Mouse (Mus musculus) layer of hippocampus, adult 9-10 months (tissue): ENCODE data around the gene Themis3.
A peak's percentile ranks its signal among the peaks of the same experiment; 100 is the strongest.
"Not testable (repeated sequence)": the region's sequence is repeated elsewhere in the genome, so short reads cannot be mapped to it uniquely, and the experiment has no call there.

ENCODE experiments used
- DNase-seq: peaks from one replicate; pipeline ENCODE4 v3.0.0; 2022; ENCODE audit warnings: low spot score

The Themis3 gene

DNA sequence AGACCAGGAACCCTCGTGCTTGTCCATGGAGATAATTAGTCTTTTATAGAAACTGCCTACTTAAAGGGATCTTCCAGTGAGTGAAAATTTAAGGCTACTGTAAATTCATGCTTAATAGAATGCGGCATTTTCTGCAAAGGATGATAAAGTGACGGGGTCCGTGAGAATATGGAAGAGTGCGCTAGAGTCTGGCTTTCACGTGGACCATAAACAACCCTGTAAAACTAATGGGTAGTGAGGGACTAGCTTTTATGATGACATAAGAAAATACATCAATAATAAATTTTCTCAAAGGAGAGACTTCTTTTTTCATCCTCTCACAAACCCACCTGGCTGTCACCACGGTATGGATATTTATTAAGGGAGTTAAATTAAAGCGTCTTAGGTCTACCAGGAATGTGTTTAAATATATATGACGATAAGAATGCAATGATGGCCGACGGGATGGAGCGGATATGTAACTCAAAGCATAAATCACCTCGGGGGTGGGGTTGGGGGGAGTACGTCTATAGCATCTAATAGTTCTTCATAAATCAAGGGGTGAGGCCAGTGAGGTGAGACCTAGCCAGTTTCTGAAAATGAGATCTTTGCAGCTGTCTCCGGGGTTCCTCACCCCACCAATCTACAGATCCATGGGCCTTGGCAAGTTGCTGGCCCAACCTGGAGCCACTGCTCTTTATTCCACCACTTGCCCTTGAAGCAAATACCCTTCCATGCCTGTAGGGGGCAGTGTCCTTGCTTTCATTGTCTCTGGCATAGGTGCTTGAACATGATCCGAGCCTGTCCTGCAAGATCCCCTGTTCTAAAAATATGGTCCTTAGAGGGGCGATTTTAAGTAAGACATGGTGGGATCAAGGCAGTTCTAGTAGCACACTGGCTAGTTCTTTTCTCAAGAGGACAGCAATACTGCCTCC is 35.8 kb downstream of the Themis3 start:
- DNase-seq: no peak

DNA sequence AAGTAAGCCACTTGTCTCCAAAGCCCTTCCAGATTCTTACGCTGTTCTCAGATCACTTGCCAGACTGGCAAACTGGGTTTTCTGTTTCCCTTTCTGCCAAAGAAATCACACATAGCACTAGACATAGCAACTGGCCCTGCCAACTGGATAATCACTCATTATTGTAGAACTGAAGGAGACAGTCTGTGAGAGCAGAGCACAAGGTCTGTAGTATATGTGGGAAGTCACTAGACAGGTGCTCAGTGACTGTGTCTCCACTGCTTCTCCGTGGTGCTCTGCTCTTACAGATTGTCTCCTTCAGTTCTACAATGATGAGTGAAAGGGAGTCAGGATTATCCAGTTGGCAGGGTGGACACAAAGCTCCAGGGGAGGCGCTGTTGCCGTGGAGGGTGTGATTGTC is 41.7 kb downstream of the Themis3 start:
- DNase-seq: no peak

DNA sequence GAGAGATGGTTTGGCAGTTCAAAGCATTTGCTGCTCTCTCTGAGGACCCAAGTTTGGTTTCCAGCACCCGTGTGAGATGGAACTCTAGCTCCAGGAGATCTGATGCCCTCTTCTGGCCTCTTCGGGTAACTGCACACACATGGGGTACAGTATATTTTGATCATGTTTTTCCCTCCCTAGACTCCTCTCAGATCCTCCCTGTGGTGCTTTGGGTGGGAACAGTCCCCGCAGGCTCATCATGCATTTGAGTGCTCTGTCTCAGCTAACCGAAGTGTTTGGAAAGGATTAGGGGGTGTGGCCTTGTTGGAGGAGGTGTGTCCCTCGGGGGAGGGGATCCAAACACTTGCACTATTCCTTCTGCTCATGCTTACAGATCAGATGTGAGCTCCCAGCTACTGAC is 43.9 kb downstream of the Themis3 start:
- DNase-seq: no peak

DNA sequence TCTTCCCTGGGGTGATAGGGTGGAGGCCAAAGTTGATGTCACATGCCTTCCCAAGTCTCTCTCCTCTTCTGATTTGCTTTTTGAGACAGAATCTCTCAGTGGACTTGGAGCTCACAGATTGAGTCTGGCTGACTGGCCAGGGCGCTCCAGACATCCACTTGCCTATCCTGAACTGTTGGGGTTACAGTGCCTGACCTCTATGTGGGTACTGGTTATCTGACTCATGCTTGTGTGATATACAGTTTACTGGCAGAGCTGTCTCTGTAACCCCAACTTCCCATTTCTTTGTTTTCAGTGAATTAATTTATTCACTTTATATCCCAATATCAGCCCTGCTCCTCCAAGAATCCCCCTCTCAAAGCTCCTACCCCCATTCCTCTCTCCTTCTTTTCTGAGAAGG is 62.1 kb downstream of the Themis3 start:
- DNase-seq: no peak

DNA sequence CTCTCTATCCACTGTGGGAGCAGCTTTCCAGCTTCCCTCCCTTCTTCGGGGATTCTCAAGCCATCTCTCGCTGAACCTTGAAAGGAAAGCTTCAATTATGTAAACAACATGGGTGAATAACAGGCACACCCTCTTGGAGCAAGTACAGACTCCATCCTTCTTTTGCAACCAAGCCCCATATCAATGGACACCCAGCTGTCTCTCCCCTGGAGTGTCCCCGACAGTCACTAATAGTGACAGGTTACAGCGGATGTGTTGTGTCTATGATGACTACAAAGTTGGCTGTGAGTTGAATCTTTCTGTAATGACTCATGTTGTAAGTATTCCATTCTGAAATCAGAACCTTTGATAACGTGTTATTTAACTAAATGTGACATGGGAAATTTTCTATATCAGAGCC is 71.0 kb downstream of the Themis3 start:
- no peak for DNase-seq

DNA sequence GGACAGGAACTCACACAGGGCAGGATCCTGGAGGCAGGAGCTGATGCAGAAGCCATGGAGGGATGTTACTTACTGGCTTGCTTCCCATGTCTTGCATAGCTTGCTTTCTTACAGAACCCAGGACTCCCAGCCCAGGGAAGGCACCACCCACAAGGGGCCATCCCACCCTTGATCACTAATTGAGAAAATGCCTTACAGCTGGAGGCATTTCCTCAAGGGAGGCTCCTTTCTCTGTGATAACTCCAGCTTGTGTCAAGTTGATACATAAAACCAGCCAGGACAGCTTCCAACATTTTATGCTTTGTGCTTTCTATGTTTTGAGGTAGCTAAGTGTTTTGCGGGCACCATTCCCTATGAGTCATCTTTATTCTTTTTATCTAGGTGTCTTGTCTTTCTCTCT is 71.8 kb downstream of the Themis3 start:
- DNase-seq: not testable (repeated sequence)

DNA sequence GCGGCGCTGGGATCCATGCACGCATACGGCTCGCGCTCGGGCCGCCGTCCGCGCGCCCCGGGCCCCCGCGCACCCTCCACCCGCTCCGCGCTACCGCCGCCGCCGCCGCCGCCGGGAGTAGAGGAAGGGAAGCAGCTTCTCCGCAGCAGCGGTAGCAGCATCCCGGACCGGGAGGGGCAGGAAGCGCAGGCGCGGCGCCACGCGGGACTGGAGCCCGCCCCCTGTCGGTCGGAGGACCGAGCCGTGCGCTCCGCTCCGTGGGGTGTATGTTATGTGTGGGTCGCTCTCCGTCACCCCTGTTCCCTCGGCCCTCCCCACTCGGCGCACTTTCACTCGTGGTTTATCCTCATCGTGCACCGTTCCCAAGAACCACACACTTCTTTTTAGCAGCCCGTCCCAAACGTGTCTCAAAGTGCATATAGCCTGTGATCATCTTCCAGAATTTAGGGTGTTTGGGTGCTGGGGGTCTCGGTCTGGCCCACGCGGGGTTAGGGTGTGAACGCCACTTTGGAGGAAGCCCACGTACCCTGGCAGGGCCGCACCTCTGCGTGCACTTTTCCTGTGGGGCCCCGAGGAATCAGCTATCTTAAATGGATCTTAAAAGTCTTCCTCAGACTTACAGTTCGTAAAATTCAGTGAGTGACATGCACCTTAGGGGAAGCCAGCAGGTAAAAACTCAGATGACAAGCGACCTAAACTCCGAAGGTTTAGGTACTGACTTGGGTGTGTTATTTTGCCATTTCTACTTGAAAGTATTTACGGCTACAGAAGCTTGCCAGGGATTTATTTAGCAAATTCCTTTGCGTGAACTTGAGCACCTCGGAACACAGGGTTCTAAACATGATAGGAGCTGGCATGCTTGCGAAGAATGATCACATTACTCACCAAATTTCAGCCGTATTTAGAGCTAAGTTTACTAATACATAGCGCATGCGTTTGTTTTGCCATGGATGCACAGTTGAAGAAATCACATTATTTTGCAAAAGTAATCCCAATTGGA is 74.6 kb downstream of the Themis3 start, which contains the start of gene Rab12:
TSS of gene Rab12 (minus strand) at position 176 of the 1,000 bp plus-strand sequence.
- DNase-seq: peak; percentile 47

DNA sequence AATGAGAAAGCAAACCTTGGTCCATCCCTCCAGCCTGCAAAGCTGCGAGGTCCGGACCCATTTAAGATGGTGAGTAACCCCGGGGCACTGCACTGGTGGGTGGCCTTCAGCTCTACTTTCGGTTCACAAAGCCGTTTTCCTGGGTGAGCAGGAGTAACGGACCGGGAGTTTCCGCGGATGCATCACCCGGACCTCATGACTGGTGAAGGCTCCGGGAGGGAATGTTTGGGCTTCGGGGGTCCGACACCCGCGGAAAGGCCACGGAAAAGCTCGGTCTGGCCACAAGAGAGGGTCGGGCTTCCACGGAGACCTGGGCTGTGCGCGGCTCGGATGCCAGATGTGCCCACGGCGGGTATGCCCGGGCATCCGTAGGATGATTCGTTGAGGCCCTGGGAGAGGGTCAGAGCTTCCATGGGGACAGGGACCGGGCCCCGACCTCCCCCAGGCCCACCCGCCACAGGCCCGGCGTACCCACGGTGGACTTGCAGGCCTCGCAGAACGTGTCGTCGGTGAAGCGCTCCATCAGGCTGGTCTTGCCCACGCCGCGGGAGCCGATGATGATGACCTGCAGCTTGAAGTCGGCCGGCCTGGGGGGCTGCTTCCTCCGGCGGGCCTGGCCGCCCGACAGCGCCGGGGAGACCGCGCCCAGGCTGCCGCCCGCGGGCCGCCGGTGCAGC is 75.4 kb downstream of the Themis3 start:
- no peak for DNase-seq

DNA sequence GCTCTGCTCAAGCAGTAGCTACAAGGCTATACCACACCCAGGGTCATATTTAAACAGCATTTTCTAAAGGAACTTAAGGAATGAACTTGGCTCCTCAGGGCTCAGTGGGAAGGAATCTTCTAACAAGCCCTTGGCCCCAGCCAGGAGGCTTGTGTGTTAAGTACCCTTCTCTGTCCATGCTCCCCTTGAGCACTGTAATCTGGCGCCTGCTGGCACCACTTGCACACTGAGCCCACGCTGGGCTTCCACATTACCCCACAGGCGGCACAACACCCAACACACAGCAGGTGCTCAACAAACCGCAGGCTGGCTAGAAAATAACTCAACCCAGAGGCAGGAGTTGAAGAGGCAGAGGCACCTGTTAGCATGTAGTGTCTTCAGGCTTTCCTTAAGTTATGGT is 77.5 kb downstream of the Themis3 start:
- DNase-seq: no peak

DNA sequence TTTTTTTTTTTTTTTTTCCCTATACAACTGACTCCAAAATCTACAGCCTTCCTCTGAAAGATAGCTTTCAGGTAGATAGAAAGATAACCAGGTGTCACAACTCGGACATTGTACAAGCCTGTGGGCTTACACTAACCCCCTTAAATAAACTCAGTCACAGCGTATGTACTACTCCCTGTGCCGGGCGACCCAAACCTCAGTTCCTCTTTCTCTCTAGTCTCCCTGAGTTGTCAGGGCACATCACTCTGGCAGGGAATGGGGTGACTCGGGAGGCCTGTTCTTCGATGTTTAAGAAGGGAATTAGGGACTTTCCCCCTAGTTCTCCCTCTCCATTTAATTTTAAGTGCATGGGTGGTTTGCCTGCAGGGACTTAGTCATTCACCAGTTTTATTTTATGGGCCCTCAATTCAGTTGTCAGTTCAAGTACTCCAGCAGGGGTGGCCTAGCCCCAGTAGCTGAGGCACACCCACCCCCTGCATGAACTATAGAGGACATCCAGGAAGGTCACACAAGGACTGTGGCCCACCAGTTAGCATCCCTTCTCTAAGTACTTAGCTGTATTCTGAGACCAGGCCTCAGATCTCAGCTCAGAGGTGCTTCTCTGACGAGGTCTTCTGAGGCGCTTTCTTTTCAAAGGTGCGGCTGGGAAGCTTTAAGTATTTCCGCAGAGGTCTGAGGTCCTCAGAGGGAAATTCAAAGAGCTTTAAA is 80.0 kb downstream of the Themis3 start:
- DNase-seq: no peak

DNA sequence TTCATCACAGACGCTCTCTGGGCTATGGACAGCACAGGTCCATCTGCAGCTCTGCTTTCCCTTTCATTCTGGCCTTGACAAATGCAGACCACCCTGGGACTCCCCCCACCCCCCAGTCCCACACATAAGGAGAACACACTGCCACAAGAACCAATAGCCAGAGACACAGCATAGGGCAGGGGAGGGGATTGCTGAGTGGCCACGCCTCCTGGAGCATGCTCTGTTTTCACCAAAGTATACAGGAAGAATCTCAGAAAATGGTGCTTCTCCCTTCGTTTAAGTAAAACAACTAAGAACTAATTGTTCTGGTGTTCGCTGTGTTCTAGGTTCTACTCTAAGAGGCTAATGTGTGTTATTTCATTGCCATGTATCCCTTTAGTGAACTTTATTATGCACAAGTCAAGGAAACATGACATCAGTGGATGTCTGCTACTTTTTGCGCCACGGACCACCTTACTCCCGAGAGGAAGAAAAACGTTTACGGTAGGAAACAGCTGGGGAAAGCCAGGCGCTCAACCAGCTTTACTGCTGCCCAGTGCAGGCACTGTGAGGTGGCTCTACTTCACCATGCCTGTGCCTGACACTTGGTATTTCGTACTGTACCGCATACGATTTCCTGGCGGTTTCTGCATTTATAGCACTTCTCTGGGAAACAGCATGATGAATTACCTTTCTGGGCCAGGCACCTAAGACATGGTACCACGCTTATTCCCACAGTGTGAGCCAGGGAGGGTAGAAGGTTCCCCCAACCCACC is 82.0 kb downstream of the Themis3 start:
- no peak for DNase-seq

DNA sequence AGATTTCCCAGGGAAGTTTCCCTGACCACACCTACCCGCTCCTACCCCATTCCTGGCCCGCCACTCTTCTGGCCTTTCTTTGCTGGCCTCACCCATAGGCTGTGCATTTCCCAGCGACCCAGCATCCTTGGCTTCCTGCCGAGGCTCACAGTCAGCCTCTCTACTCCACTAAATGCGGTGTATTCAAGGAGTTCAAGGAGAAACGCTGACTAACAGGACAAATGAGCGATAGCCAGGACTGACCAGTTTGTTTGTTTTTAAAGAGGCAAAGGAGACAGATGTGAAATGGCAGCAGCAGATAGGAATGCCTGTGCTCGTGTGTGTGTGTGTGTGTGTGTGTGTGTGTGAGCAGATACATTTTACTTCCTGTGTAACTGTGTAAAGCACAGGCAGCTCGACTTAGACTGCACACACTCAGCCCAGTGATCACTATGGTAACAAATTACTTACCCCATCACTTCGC is 84.2 kb downstream of the Themis3 start:
- DNase-seq: no peak

DNA sequence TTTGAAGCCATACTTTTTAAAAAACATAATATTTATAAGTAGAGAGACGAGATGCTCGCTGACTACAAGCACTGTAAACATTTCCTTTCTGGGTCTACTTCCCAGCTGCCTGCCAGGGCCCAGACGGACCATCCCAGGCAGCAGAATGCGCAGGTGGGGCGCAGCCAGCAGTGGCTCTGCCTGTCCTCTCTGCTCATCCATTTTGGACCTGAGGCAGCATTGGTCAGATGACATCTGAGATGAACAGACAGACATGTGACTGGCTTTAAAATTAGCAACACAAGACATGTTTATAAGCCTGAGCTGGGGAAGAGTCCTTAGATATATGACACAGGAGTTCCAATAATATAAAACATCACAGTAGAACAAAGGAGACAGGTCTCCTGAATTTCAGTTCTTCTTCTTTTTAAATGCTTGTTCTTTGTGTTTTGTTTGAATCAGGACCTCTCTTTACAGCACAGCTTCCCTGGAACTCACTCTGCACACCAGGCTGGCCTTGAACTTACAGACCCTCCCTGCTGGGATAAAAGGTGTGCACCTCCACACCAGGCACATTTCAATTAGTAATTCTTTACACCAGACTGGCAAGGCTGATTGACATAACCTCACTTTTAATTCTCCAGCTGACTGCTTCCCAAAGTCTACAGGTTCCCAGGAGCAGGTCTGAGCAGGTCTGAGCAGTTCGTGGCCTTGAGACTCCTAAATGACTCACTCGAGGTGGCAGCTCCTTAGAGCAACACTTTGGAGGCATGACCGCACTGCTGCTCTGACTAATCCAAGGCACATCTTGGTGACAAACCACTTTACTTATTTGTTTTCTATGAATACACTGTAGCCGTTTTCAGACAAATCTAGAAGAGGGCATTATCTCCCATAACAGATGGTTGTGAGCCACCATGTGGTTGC is 87.1 kb downstream of the Themis3 start:
- DNase-seq: no peak

DNA sequence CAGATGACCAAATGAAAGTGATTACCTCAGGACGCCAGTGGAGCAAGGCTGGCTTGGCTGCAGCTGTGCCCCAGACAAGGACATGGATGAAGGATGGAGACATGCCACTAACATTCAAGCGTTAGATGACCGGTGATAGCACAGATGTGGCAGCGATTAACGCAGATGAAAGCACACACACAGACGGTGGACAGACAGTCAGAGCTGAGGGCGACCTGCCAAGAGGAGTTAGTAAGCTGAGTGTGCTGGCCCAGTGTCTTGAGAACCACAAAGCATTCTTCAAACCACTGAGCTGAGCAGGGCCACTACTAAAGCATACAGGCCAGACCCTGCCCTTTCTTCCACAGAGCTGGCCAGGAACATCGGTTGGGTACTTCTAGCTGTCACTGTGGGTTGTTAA is 89.5 kb downstream of the Themis3 start:
- no peak for DNase-seq
